Comparison of ENCODE assay signal across 11 mouse cellular contexts in the genomic region with DNA sequence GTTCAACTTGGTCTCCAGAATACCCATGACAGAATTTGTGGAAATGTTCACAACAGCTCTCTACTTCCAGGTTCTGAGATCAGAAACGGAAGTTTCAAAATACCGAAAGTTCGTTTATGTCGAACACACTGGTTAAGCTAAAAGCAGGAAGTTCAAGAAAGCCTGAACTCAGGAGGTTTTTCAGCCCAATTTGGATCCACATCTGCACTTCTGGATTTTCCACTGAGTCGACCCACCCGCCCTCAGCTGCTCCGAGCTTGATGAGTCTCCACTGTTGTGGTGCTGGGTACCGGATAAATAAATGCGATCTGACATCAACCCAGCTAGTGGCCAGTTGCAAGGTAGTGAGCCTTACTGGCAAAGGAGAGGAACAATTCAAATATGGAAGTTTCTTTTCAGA. TPM values are rescaled to one million over a fixed set of nuclear protein-coding genes. Genes with fewer than 3 reads are reported as not detected.
DNase-seq lines count a peak whose midpoint lies in the region; ATAC-seq lines count a peak whose summit lies in the region.
"Had no signal": no experiment of that assay in that cellular context is flagged by ENCODE, and none has a peak within 500 bp of the region (broad histone marks: within the 10 kb centered on the region; RNA-seq: fewer than 3 reads in every experiment).

No protein-coding gene starts in this region.

- H3K4me3 ChIP-seq in embryonic facial prominence, embryonic 15.5 days (replicated peaks): no peak overlapping the region
- H3K4me3 ChIP-seq in macrophage (ENCODE audit: inconsistent target): no peak overlapping the region
- no peak overlapping the region for H3K4me3 ChIP-seq in forebrain, embryonic 15.5 days
- H3K4me3 ChIP-seq: midbrain, embryonic 12.5 days had no signal

- no peak overlapping the region for H3K4me2 ChIP-seq in embryonic facial prominence, embryonic 15.5 days (replicated peaks)
- H3K4me2 ChIP-seq in forebrain, embryonic 15.5 days (replicated peaks): no peak overlapping the region
- H3K4me2 ChIP-seq: hindbrain, embryonic 14.5 days; midbrain, embryonic 12.5 days had no signal

- H3K9me3 ChIP-seq in embryonic facial prominence, embryonic 15.5 days (replicated peaks): no peaks in the 10 kb centered on the region
- no peaks in the 10 kb centered on the region for H3K9me3 ChIP-seq in forebrain, embryonic 15.5 days
- H3K9me3 ChIP-seq: midbrain, embryonic 12.5 days had no signal

- no peaks in the 10 kb centered on the region for H3K36me3 ChIP-seq in embryonic facial prominence, embryonic 15.5 days
- H3K36me3 ChIP-seq in macrophage (ENCODE audit: inconsistent target): no peaks in the 10 kb centered on the region
- H3K36me3 ChIP-seq in forebrain, embryonic 15.5 days: no peaks in the 10 kb centered on the region
- H3K36me3 ChIP-seq: midbrain, embryonic 12.5 days had no signal

- 62% methylated on average over 9 of the region's 9 CpGs for WGBS in embryonic facial prominence, embryonic 15.5 days
- WGBS in macrophage (ENCODE audit: missing documents): under 1% methylated on average over 9 of the region's 9 CpGs
- WGBS in forebrain, embryonic 15.5 days: 76% methylated on average over 9 of the region's 9 CpGs

- peaks cover 83% of the 10 kb centered on the region for H3K79me2 ChIP-seq in macrophage (ENCODE audit: inconsistent target)

- no peak overlapping the region for H3K9ac ChIP-seq in embryonic facial prominence, embryonic 15.5 days
- no peak overlapping the region for H3K9ac ChIP-seq in forebrain, embryonic 15.5 days (replicated peaks)
- H3K9ac ChIP-seq: hindbrain, embryonic 14.5 days; midbrain, embryonic 12.5 days had no signal

- no peaks in the 10 kb centered on the region for H3K27me3 ChIP-seq in embryonic facial prominence, embryonic 15.5 days
- no peaks in the 10 kb centered on the region for H3K27me3 ChIP-seq in forebrain, embryonic 15.5 days
- H3K27me3 ChIP-seq: midbrain, embryonic 12.5 days had no signal

- DNase-seq in kidney, postnatal 4 days: peak; percentile 14 to 29
- DNase-seq in kidney, adult 18-20 months: no peak
- peak; percentile 53 for DNase-seq in CD4-positive, CD25-positive, alpha-beta regulatory T cell, adult 2 months (ENCODE audit: low read depth, low spot score)
- DNase-seq in cerebellum, adult 9-10 months: no peak
- DNase-seq in right cerebral cortex, postnatal 14 days: no peak
- DNase-seq: right cerebral cortex, postnatal 4 days had no signal

- H3K4me1 ChIP-seq in embryonic facial prominence, embryonic 15.5 days: peaks cover 23% of the 10 kb centered on the region
- no peaks in the 10 kb centered on the region for H3K4me1 ChIP-seq in forebrain, embryonic 15.5 days
- H3K4me1 ChIP-seq: midbrain, embryonic 12.5 days had no signal

- no peak for ATAC-seq in embryonic facial prominence, embryonic 15.5 days (ENCODE audit: insufficient number of reproducible peaks, low FRiP score, low TSS enrichment, low read depth)
- ATAC-seq in forebrain, embryonic 15.5 days (replicated peaks): no peak

- peak overlapping the region; percentile 63 for H3K27ac ChIP-seq in embryonic facial prominence, embryonic 15.5 days (replicated peaks)
- peak overlapping the region; percentile 98 for H3K27ac ChIP-seq in macrophage
- no peak overlapping the region for H3K27ac ChIP-seq in forebrain, embryonic 15.5 days (replicated peaks)
- H3K27ac ChIP-seq: hindbrain, embryonic 14.5 days; midbrain, embryonic 12.5 days had no signal

RNA-seq across cellular contexts. Expression of gene Fli1, which starts 26.0 kb away (rescaled TPM):
- 18.2 and 18.7 TPM in 2 replicates for polyA plus RNA-seq in embryonic facial prominence, embryonic 15.5 days (2015; fragmentation: Nextera tagmentation; extraction: Ambion mirVana)
- 100 to 1,000 TPM in 9 of 26 experiments, 10 to 100 TPM in 17; 21.1 to 160 (median 95.3) TPM for total RNA-seq in macrophage (2018; cell fraction: chromatin; rRNA removed)
- total RNA-seq in macrophage (2018; cell fraction: cytosol; rRNA removed): 100 to 1,000 TPM in 2 of 26 experiments, 10 to 100 TPM in 24; 44.1 to 110 (median 89.3) TPM
- 100 to 1,000 TPM in 6 of 26 experiments, 10 to 100 TPM in 20; 26.3 to 141 (median 83.7) TPM for total RNA-seq in macrophage (2018; cell fraction: nucleus; rRNA removed)
- polyA plus RNA-seq in macrophage (2018): 47.2 to 90.9 TPM (median 59.7 TPM) in 3 replicates
- 6.1 and 6.2 TPM in 2 replicates for polyA plus RNA-seq in forebrain, embryonic 15.5 days (2015; fragmentation: Nextera tagmentation; extraction: Ambion mirVana)

Comparison
In these comparisons a context has a peak if more than half of its experiments do, and no peak if none do; other contexts are left out.
1. DNase-seq: peak in kidney, postnatal 4 days (2 of 2) and CD4-positive, CD25-positive, alpha-beta regulatory T cell, adult 2 months (single experiment); none in kidney, adult 18-20 months (single experiment), cerebellum, adult 9-10 months (single experiment) and right cerebral cortex, postnatal 14 days (single experiment).